Mouse (Mus musculus) layer of hippocampus, adult 2 months (tissue): ENCODE results near the gene Cyth3. TPM values are rescaled to one million over a fixed set of nuclear protein-coding genes. Genes with fewer than 3 reads are reported as not detected.
A peak's percentile ranks its signal among the peaks of the same experiment; 100 is the strongest.

Experiments
- DNase-seq, 2 experiments: peaks; one replicate each; pipeline ENCODE4 v3.0.0; 2022; ENCODE audit warnings: low spot score in 2 of 2
- H3K27ac ChIP-seq: fragments of 200-600 bp; 2 replicates; pipeline ENCODE4 v1.8.1; 2022
- H3K4me3 ChIP-seq: fragments of 200-600 bp; 2 replicates; pipeline ENCODE4 v1.8.1; 2022; ENCODE audit warnings: mild to moderate bottlenecking
- CTCF ChIP-seq: fragments of 200-600 bp; conservative IDR thresholded peaks from 2 replicates; pipeline ENCODE4 v1.8.1; 2022; ENCODE audit warnings: antibody characterized with exemption, mild to moderate bottlenecking, moderate library complexity
- total RNA-seq, 2 experiments: library from RNA; stranded (reverse); gene quantifications; 2 replicates each; pipeline ENCODE4 v1.2.3; 2021

Cyth3 gene
- total RNA-seq, 2 experiments from 2014 or later, result 43.7 to 46.1 TPM

GRCm38 (mm10) chr5:143632674-143633557 is 10.7 kb downstream of the Cyth3 start:
- H3K27ac ChIP-seq, result peak overlapping the region; percentile 58
- no peak for DNase-seq
- no peak overlapping the region for H3K4me3 ChIP-seq
- no peak for TF ChIP-seq CTCF

- H3K4me3 ChIP-seq, result no peak overlapping the region; the same call in 1 of the 2 replicates
- DNase-seq, result no peak
- TF ChIP-seq CTCF, result no peak
- peak overlapping the region; percentile 58 for H3K27ac ChIP-seq
Measured at GRCm38 (mm10) chr5:143633558-143633871, 11.3 kb downstream of the Cyth3 start.

- H3K27ac ChIP-seq, result peak overlapping the region; percentile 58
- no peak for DNase-seq
- H3K4me3 ChIP-seq, result no peak overlapping the region; the same call in 1 of the 2 replicates
- no peak for TF ChIP-seq CTCF
Measured at GRCm38 (mm10) chr5:143633877-143634276, 11.6 kb downstream of the Cyth3 start.

- no peak for TF ChIP-seq CTCF
- DNase-seq, result no peak
- peak overlapping the region; percentile 58 for H3K27ac ChIP-seq
- no peak overlapping the region; the same call in 1 of the 2 replicates for H3K4me3 ChIP-seq
Measured at GRCm38 (mm10) chr5:143634550-143635112, 12.4 kb downstream of the Cyth3 start.

- TF ChIP-seq CTCF, result no peak
- Histone ChIP-seq H3K27ac (peak overlapping the region; percentile 58; the same call in 1 of the 2 replicates), H3K4me3 (no peak overlapping the region)
- DNase-seq, result no peak
Measured at GRCm38 (mm10) chr5:143635358-143635757, 13.1 kb downstream of the Cyth3 start.

GRCm38 (mm10) chr5:143636173-143636572 is 13.9 kb downstream of the Cyth3 start:
- H3K4me3 ChIP-seq, result no peak overlapping the region
- no peak for TF ChIP-seq CTCF
- no peak overlapping the region for H3K27ac ChIP-seq
- DNase-seq, result no peak

- TF ChIP-seq CTCF, result no peak
- H3K27ac ChIP-seq, result peak overlapping the region; percentile 47
- DNase-seq, result peak; percentile 47 to 64
Measured at GRCm38 (mm10) chr5:143637832-143638420, 15.7 kb downstream of the Cyth3 start.

GRCm38 (mm10) chr5:143638516-143639270 is 16.4 kb downstream of the Cyth3 start:
- TF ChIP-seq CTCF, result no peak
- peak overlapping the region; percentile 47; the same call in 1 of the 2 replicates for H3K27ac ChIP-seq
- DNase-seq, result no peak
- no peak overlapping the region for H3K4me3 ChIP-seq

More at GRCm38 (mm10) chr5:143637832-143638420, 15.7 kb downstream of the Cyth3 start:
- H3K4me3 ChIP-seq, result no peak overlapping the region

GRCm38 (mm10) chr5:143639329-143639728 is 17.1 kb downstream of the Cyth3 start:
- Histone ChIP-seq H3K4me3 (no peak overlapping the region), H3K27ac (no peak overlapping the region)
- DNase-seq, result no peak
- TF ChIP-seq CTCF, result no peak

GRCm38 (mm10) chr5:143639810-143640209 is 17.6 kb downstream of the Cyth3 start:
- no peak for TF ChIP-seq CTCF
- H3K27ac ChIP-seq, result no peak overlapping the region
- H3K4me3 ChIP-seq, result no peak overlapping the region
- no peak for DNase-seq

GRCm38 (mm10) chr5:143641503-143641902 is 19.3 kb downstream of the Cyth3 start:
- no peak for TF ChIP-seq CTCF
- Histone ChIP-seq H3K4me3 (no peak overlapping the region), H3K27ac (peak overlapping the region; percentile 52)
- DNase-seq, result no peak

- Histone ChIP-seq H3K4me3 (peak overlapping the region; percentile 13; the same call in 1 of the 2 replicates), H3K27ac (peak overlapping the region; percentile 52)
- no peak for TF ChIP-seq CTCF
- no peak for DNase-seq
Measured at GRCm38 (mm10) chr5:143642262-143642831, 20.1 kb downstream of the Cyth3 start.
